ENCODE assay signal across 9 mouse cellular contexts in genomic region chr11:52297352-52297751, GRCm38 (mm10). TPM values are rescaled to one million over a fixed set of nuclear protein-coding genes. Genes with fewer than 3 reads are reported as not detected.
DNase-seq lines count a peak whose midpoint lies in the region; ATAC-seq and TF ChIP-seq lines count a peak whose summit lies in the region.
"Had no signal": no experiment of that assay in that cellular context is flagged by ENCODE, and none has a peak within 500 bp of the region (broad histone marks: within the 10 kb centered on the region; RNA-seq: fewer than 3 reads in every experiment).

No protein-coding gene starts in this region.

- peaks cover 8% of the 10 kb centered on the region for H3K27me3 ChIP-seq in heart, embryonic 10.5 days (ENCODE audit: insufficient read depth, poor library complexity, severe bottlenecking)
- no peaks in the 10 kb centered on the region for H3K27me3 ChIP-seq in cerebellum, adult 2 months (ENCODE audit: control insufficient read depth, insufficient read depth, low read length)
- H3K27me3 ChIP-seq in spleen, adult 2 months (ENCODE audit: control insufficient read depth, insufficient read depth, low read length): no peaks in the 10 kb centered on the region

- peak; percentile 95 for ATAC-seq in frontal cortex, adult (ENCODE audit: low TSS enrichment)
- peak; percentile 38 for ATAC-seq in inflammation-experienced regulatory T-cells, adult 6 months
- ATAC-seq in megakaryocyte-erythroid progenitor cell, adult 5-6 weeks (replicated peaks; ENCODE audit: low FRiP score, low TSS enrichment, poor library complexity, severe bottlenecking): peak; percentile 92

- peaks cover 11% of the 10 kb centered on the region for H3K4me1 ChIP-seq in heart, embryonic 10.5 days
- no peaks in the 10 kb centered on the region for H3K4me1 ChIP-seq in cerebellum, adult 2 months (ENCODE audit: control insufficient read depth, insufficient read depth, low read length)
- H3K4me1 ChIP-seq in spleen, adult 2 months (ENCODE audit: control insufficient read depth, insufficient read depth, insufficient read length): peaks cover 10% of the 10 kb centered on the region; the same call in 1 of the 2 replicates

- no peaks in the 10 kb centered on the region for H3K36me3 ChIP-seq in heart, embryonic 10.5 days
- H3K36me3 ChIP-seq in spleen, adult 2 months (ENCODE audit: control insufficient read depth, insufficient read depth, low read length): no peaks in the 10 kb centered on the region

- DNase-seq in heart, adult 11 months: peak; percentile 94
- no peak for DNase-seq in heart, embryonic 10.5 days (ENCODE audit: low spot score)
- DNase-seq in cerebellum, adult 2 months: peak; percentile 62 to 74
- peak; percentile 74 to 81 for DNase-seq in left cerebral cortex, adult 18-20 months (ENCODE audit: low spot score in 2 of 2)
- peak in 1 of 2 experiments; percentile 70 for DNase-seq in spleen, adult 2 months (ENCODE audit: low read depth in 1 of 2, low spot score in 2 of 2)

- TF ChIP-seq CTCF in cerebellum, adult 2 months (IDR thresholded peaks at IDR 0.05; ENCODE audit: borderline replicate concordance, insufficient read depth, low read depth, low read length): peak; percentile 66
- TF ChIP-seq CTCF in spleen, adult 2 months (IDR thresholded peaks at IDR 0.05; ENCODE audit: extremely low read depth, insufficient read depth, insufficient read length, insufficient replicate concordance): peak; percentile 94

- no peak for TF ChIP-seq POLR2A in cerebellum, adult 2 months (IDR thresholded peaks at IDR 0.05; ENCODE audit: borderline replicate concordance, insufficient read depth, low read length)
- no peak for TF ChIP-seq POLR2A in spleen, adult 2 months (IDR thresholded peaks at IDR 0.05; ENCODE audit: low read depth, low read length)

- no peak overlapping the region for H3K27ac ChIP-seq in heart, embryonic 10.5 days
- no peak overlapping the region for H3K27ac ChIP-seq in cerebellum, adult 2 months (ENCODE audit: insufficient read depth, low read length)
- no peak overlapping the region for H3K27ac ChIP-seq in spleen, adult 2 months (ENCODE audit: insufficient read depth, low read length)

- no peaks in the 10 kb centered on the region for H3K9me3 ChIP-seq in heart, embryonic 10.5 days
- H3K9me3 ChIP-seq: megakaryocyte, embryonic 14.5 days had no signal

- no peak overlapping the region for H3K4me3 ChIP-seq in heart, embryonic 10.5 days
- H3K4me3 ChIP-seq in cerebellum, adult 2 months (replicated peaks; ENCODE audit: insufficient read depth, low read depth, low read length): no peak overlapping the region
- H3K4me3 ChIP-seq in spleen, adult 2 months (ENCODE audit: extremely low read depth, insufficient read depth, insufficient read length): no peak overlapping the region
- H3K4me3 ChIP-seq: megakaryocyte, embryonic 14.5 days had no signal

- 18% methylated on average over 9 of the region's 9 CpGs for whole genome bisulfite sequencing in heart, embryonic 10.5 days
- 12% methylated on average over 9 of the region's 9 CpGs for WGBS in cerebellum, adult 2 months
- 12% methylated on average over 9 of the region's 9 CpGs for WGBS in spleen, adult 2 months

RNA-seq across cellular contexts. Expression of gene Tcf7, which starts 14.5 kb away (rescaled TPM):
- 7.6 and 11.5 TPM in 2 replicates for polyA plus RNA-seq in heart, embryonic 10.5 days (2016; fragmentation: Nextera tagmentation; extraction: Ambion mirVana)
- 3.4 and 3.6 TPM in 2 replicates for polyA plus RNA-seq in cerebellum, adult 2 months (2012; rRNA removed)
- polyA plus RNA-seq in inflammation-experienced regulatory T-cells, adult 6 months (2017; shearing (Covaris generic)): 100 to 1,000 TPM; 144 to 447 (median 399) TPM
- 1 to 10 TPM; 4.6 to 6.3 TPM for total RNA-seq in left cerebral cortex, adult 18-20 months (2021)
- 12.1 and 19.1 TPM in 2 replicates for total RNA-seq in megakaryocyte-erythroid progenitor cell, adult 5-6 weeks (2014; fragmentation: Nextera tagmentation)
- 3.6 and 10.0 TPM in 2 replicates for total RNA-seq in megakaryocyte-erythroid progenitor cell, adult 5-6 weeks (2017)
- polyA plus RNA-seq in spleen, adult 2 months (2012; rRNA removed): 139 and 165 TPM in 2 replicates

Comparison
In these comparisons a context has a peak if more than half of its experiments do, and no peak if none do; other contexts are left out.
1. ATAC-seq: peak in every context shown above with its lines; median percentile 95 in frontal cortex, adult; 92 in megakaryocyte-erythroid progenitor cell, adult 5-6 weeks; 38 in inflammation-experienced regulatory T-cells, adult 6 months.
2. RNA of gene Tcf7, which starts 14.5 kb away (polyA plus RNA-seq): 144 to 447 TPM in inflammation-experienced regulatory T-cells, adult 6 months and 139 to 165 TPM in spleen, adult 2 months; 7.6 to 11.5 TPM in heart, embryonic 10.5 days and 3.4 to 3.6 TPM in cerebellum, adult 2 months; every median in the first group is over 10 times any median in the second.